Mouse (Mus musculus) liver, embryonic 11.5 days (tissue): ENCODE measurements around the gene 5330417H12Rik. TPM values are rescaled to one million over a fixed set of nuclear protein-coding genes. Genes with fewer than 3 reads are reported as not detected.
A peak's percentile ranks its signal among the peaks of the same experiment; 100 is the strongest.

ENCODE experiments used
- ATAC-seq: fragments of 200-750 bp; cut with Nextera tagmentation; replicated peaks from 2 replicates; pipeline ENCODE4 v1.8.0; 2017; ENCODE audit warnings: moderate number of reproducible peaks, mild to moderate bottlenecking, moderate TSS enrichment, moderate library complexity; ENCODE audit not compliant: low FRiP score
- DNase-seq: peaks from one replicate; pipeline ENCODE4 v3.0.0-alpha.2; 2017; ENCODE audit warnings: low spot score
- H3K27ac ChIP-seq: fragments of 300-500 bp; sonication (generic); 2 replicates; pipeline ENCODE4 v1.5.1; 2014; ENCODE audit warnings: mild to moderate bottlenecking, low read depth, low read length, control low read depth
- H3K27me3 ChIP-seq: fragments of 300-500 bp; sonication (generic); replicated peaks from 2 replicates; pipeline ENCODE4 v1.6.1; 2014; ENCODE audit warnings: low read length, mixed read lengths; ENCODE audit not compliant: control insufficient read depth, insufficient read depth
- H3K36me3 ChIP-seq: fragments of 300-500 bp; sonication (generic); 2 replicates; pipeline ENCODE4 v1.6.1; 2014; ENCODE audit warnings: mild to moderate bottlenecking, low read length, moderate library complexity, mixed read lengths; ENCODE audit not compliant: control insufficient read depth, insufficient read depth
- H3K4me1 ChIP-seq: fragments of 300-500 bp; sonication (generic); replicated peaks from 2 replicates; pipeline ENCODE4 v1.6.1; 2014; ENCODE audit warnings: low read length, mixed read lengths; ENCODE audit not compliant: control insufficient read depth, insufficient read depth
- H3K4me2 ChIP-seq: fragments of 300-500 bp; sonication (generic); 2 replicates; pipeline ENCODE4 v1.6.1; 2014; ENCODE audit warnings: mild to moderate bottlenecking, control low read depth, moderate library complexity
- H3K4me3 ChIP-seq: fragments of 300-500 bp; sonication (generic); 2 replicates; pipeline ENCODE4 v1.5.1; 2014; ENCODE audit warnings: low read depth, low read length, control low read depth
- H3K9ac ChIP-seq: fragments of 300-500 bp; sonication (generic); 2 replicates; pipeline ENCODE4 v1.6.1; 2014; ENCODE audit warnings: low read depth, low read length, control low read depth
- H3K9me3 ChIP-seq: fragments of 300-500 bp; sonication (generic); 2 replicates; pipeline ENCODE4 v1.6.1; 2016; ENCODE audit warnings: low read length, inconsistent platforms, mixed read lengths; ENCODE audit not compliant: control insufficient read depth
- WGBS: fragments of 180-500 bp; shearing (Covaris S2); extraction: QIAGEN DNeasy Blood & Tissue Kit; methylation state at CpG from one replicate; pipeline ENCODE4 v1.1.7; 2014; 5-methylcytosine and 5-hydroxymethylcytosine counted together
- polyA plus RNA-seq: library from polyadenylated mRNA; unstranded; fragments of >200 nt; fragmentation: Nextera tagmentation; extraction: Ambion mirVana; gene quantifications from 2 replicates; pipeline ENCODE4 v1.2.1, GENCODE M21; 2014

Gene 5330417H12Rik
- polyA plus RNA-seq, 1 experiment from 2014 or later = 0.19 TPM

DNA sequence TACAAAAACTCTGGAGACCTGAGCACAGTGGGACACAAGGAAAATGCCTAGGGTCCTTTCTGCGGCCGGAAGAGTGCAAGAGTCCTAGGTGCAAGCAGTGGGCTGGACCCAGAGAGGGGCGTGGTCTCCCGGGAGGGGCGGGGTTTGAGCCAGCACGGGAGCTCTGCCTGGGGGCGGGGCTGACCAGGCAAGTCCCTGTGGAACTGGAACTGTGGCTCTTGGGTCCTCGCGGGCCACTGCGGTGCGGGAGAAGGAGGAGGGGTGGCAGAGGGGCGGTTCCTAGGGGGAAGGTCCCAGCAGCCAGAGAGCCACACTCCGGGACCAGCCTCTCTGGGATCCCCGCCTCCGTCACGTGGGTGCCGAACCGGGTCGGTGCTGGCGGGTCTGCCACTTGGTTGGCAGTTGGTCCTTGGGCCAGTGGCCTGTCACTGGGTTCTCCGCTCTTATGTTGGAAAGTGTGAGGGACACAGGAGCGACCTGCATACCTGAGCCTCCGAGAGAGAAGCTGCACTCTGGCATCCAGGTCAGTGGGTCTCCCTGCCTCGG, 30.0 kb downstream of the 5330417H12Rik start, which contains the start of gene Ppfibp2:
Ppfibp2 (plus strand) TSS at position 351 of the 546 bp plus-strand sequence.
- peak; percentile 93 for DNase-seq
- Histone ChIP-seq H3K4me1 (0 out of 2 replicates have a peak, but pooled peaks cover 2% of the 10 kb centered on the region), H3K4me3 (peak within 1 kb of the TSS; percentile 58), H3K9me3 (no peaks in the 10 kb centered on the region), H3K36me3 (no peaks in the 10 kb centered on the region), H3K9ac (peak within 1 kb of the TSS; percentile 58), H3K27ac (peak within 1 kb of the TSS; percentile 43; the same call in 1 of the 2 replicates), H3K4me2 (peak within 1 kb of the TSS; percentile 93), H3K27me3 (no peaks in the 10 kb centered on the region)
- 2% methylated on average over 23 of the region's 24 CpGs for WGBS
- peak; percentile 95 for ATAC-seq

DNA sequence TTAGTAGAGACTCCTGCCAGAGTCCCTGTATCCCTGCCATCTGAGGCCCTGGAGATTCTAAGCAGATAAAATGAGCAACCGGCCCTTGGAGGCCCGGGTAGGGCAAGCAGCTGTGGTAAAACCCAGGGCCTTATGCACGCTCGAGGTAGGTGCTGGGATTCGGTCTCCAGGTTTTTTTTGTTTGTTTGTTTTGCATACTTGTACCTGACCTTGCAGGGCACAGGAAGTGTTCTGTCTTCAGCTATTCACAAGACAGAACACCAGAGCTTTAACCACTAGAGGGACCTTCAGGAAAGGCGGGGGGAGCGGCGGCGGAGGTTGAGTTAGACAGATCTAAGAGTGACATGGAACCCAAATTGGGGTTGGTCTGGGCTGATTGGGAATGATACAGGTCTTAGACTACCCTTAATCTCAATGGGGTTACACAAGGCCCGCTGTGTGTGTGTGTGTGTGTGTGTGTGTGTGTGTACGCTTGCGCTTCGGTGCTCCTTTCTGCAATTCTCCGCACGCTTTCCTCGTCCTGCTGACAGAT, 30.6 kb downstream of the 5330417H12Rik start:
- Histone ChIP-seq H3K4me3 (peak overlapping the region; percentile 58), H3K4me1 (0 out of 2 replicates have a peak, but pooled peaks cover 2% of the 10 kb centered on the region), H3K9me3 (no peaks in the 10 kb centered on the region), H3K9ac (peak overlapping the region; percentile 58), H3K36me3 (no peaks in the 10 kb centered on the region), H3K27ac (peak overlapping the region; percentile 43; the same call in 1 of the 2 replicates), H3K27me3 (no peaks in the 10 kb centered on the region), H3K4me2 (peak overlapping the region; percentile 93)
- ATAC-seq (peak; percentile 76), DNase-seq (peak; percentile 57)
- WGBS = 1% methylated on average over 16 of the region's 16 CpGs

DNA sequence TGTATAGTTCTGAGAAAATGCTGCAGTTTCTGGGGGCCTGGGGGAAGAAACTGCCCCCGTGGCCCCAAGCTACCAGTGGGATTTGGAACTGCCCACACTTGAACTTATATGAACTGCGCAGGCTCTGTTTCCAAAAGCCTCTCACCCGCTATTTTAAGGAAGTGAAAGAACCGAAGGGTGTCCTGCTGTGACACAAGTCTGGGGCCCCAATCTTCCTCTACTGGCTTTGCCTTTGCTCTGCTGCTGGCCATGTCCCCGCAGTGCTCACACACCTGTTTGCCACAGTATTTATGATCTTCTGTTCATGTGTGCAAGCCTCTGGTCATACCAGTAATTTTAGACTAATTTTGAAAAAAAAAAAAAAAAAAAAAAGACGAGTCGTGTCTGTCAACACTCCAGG, 31.1 kb downstream of the 5330417H12Rik start:
- Histone ChIP-seq H3K9ac (no peak overlapping the region), H3K27me3 (no peaks in the 10 kb centered on the region), H3K4me2 (peak overlapping the region; percentile 93), H3K9me3 (no peaks in the 10 kb centered on the region), H3K4me1 (0 out of 2 replicates have a peak, but pooled peaks cover 2% of the 10 kb centered on the region), H3K27ac (peak overlapping the region; percentile 43; the same call in 1 of the 2 replicates), H3K36me3 (no peaks in the 10 kb centered on the region), H3K4me3 (peak overlapping the region; percentile 58; the same call in 1 of the 2 replicates)
- ATAC-seq (no peak), DNase-seq (no peak)
- WGBS = 24% methylated on average over 7 of the region's 7 CpGs

DNA sequence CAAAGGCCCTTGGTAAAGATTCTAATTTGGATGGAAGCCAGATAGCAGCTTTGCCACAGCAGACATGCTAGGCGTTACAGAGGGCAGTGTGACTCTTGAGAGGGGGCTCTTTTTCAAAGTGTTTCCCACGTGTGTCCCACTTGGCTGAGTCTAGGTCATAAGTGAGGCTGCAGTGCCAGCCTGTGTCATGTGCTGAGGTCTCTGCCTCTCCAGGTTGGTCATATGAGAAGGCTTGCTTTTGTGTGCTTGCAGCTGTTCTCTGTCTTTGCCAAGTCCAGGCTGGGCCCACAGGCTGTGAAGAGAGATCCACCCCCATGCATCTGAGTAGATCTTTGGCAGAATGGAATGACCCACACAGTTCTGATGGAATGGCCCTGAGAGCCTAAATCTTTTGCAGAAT, 32.3 kb downstream of the 5330417H12Rik start:
- H3K4me2 ChIP-seq = no peak overlapping the region
- WGBS = 57% methylated on average over 2 of the region's 2 CpGs
- 0 out of 2 replicates have a peak, but pooled peaks cover 2% of the 10 kb centered on the region for H3K4me1 ChIP-seq
- no peak for ATAC-seq
- no peak for DNase-seq
- no peaks in the 10 kb centered on the region for H3K27me3 ChIP-seq
- H3K27ac ChIP-seq = no peak overlapping the region
- H3K9me3 ChIP-seq = no peaks in the 10 kb centered on the region
- no peak overlapping the region for H3K9ac ChIP-seq
- H3K36me3 ChIP-seq = no peaks in the 10 kb centered on the region
- no peak overlapping the region for H3K4me3 ChIP-seq

DNA sequence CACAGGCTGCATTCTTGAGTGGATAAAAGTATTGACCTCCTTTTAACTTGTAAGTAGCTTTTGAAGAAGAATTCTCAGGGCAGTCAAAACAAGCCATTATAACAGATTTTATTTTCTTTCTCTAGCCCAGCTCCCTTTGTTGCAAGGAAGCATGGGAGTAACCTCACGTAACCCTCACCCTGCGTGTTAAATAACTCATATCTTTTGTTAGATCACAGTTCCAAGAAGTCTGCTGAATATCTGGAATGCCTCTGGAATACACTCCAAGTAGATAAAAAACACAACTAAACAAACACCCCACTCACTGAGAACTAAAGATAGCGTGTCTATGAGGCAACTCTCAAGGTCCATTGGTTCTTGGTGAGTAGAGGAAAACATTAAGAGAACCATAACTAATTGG, 50.7 kb downstream of the 5330417H12Rik start:
- Histone ChIP-seq H3K9me3 (no peaks in the 10 kb centered on the region), H3K4me3 (no peak overlapping the region), H3K4me1 (no peaks in the 10 kb centered on the region), H3K36me3 (no peaks in the 10 kb centered on the region), H3K27me3 (no peaks in the 10 kb centered on the region), H3K4me2 (no peak overlapping the region), H3K9ac (no peak overlapping the region), H3K27ac (no peak overlapping the region)
- 71% methylated on average over 3 of the region's 3 CpGs for WGBS
- DNase-seq (no peak), ATAC-seq (no peak)

Other genes with a start within 250 kb of the 5330417H12Rik start
- 5.0 and 5.5 TPM in 2 replicates for gene Olfml1, start 57.7 kb downstream of the 5330417H12Rik start, polyA plus RNA-seq
- 8.8 and 9.1 TPM in 2 replicates for gene Ppfibp2, start 30.0 kb downstream of the 5330417H12Rik start, polyA plus RNA-seq
- 0.25 TPM in 1 of 2 replicates, not detected in the other for gene Cyb5r2, start 132.9 kb upstream of the 5330417H12Rik start, polyA plus RNA-seq
- gene Ovch2, start 176.0 kb upstream of the 5330417H12Rik start, polyA plus RNA-seq = not detected in 2 replicates
- gene Olfr467, start 187.1 kb upstream of the 5330417H12Rik start, polyA plus RNA-seq = not detected in 2 replicates
- not detected in 2 replicates for gene Olfr469, start 200.4 kb upstream of the 5330417H12Rik start, polyA plus RNA-seq
- gene Olfr470, start 222.3 kb upstream of the 5330417H12Rik start, polyA plus RNA-seq = not detected in 2 replicates